Mouse (Mus musculus) heart, postnatal 14 days (tissue): ENCODE data around the gene Bend7. TPM values are rescaled to one million over a fixed set of nuclear protein-coding genes. Genes with fewer than 3 reads are reported as not detected.

Source experiments
- total RNA-seq, 2 experiments: library from RNA; stranded (reverse); gene quantifications; 2 replicates each; pipeline ENCODE4 v1.2.3; 2021

Bend7 gene
- total RNA-seq, 2 experiments from 2014 or later: 5.8 to 6.8 TPM

Other genes starting within 250 kb of the Bend7 start
- 10 to 100 TPM; 30.0 to 31.5 TPM for gene Prpf18, start 65.7 kb upstream of the Bend7 start, total RNA-seq
- 10 to 100 TPM; 18.8 to 19.3 TPM for gene Sephs1, start 163.7 kb downstream of the Bend7 start, total RNA-seq
- 100 to 1,000 TPM; 532 to 534 TPM for gene Phyh, start 201.2 kb downstream of the Bend7 start, total RNA-seq